Mouse (Mus musculus) left cerebral cortex, adult 18-20 months (tissue): ENCODE data around the gene Klk1b9. TPM values are rescaled to one million over a fixed set of nuclear protein-coding genes. Genes with fewer than 3 reads are reported as not detected.
"Not testable (repeated sequence)": the region's sequence is repeated elsewhere in the genome, so short reads cannot be mapped to it uniquely, and the experiment has no call there.

ENCODE experiments used
- DNase-seq, 2 experiments: peaks; one replicate each; pipeline ENCODE4 v3.0.0; 2021 to 2022; ENCODE audit warnings: low spot score in 2 of 2, mixed read lengths in 1 of 2
- long read RNA-seq, 2 experiments: library from polyadenylated mRNA; stranded (forward); transcript quantifications; one replicate each; pipeline ENCODE4 v2.0.0; 2021
- total RNA-seq, 2 experiments: library from RNA; stranded (reverse); gene quantifications; 2 replicates each; pipeline ENCODE4 v1.2.3; 2021

Klk1b9 gene
- not detected for total RNA-seq
- long read RNA-seq, experiment 1, result 0 reads
- long read RNA-seq, experiment 2, result 0 reads

- DNase-seq, result not testable (repeated sequence)
Measured at GRCm38 (mm10) chr7:43975761-43976160, at the start of gene Klk1b9. Gene Klk1b9 (plus strand): TSS chr7:43976061.

DNA sequence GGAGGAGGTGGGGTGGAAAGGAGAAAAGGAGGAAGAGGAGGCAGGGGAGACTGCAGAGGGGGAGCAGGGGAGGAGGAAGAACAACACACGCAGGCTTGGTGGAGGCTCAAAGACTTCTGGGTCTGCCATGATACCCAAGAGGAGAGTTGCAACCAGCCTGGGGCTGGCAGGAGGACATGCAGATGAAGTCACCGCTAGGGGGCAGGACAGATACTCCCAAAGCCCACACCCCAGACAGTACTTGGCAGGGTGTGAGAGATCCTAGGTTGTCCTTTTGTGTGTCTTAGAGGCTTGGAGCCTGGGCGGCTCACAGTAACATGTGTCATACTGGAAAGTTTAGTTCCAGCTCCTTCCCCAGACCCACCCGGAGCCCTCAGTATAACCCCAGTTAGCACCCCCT is 47.3 kb upstream of the Klk1b9 start:
- DNase-seq, result peak in 1 of 2 experiments; percentile 21

GRCm38 (mm10) chr7:43932337-43932736 is 43.5 kb upstream of the Klk1b9 start:
- DNase-seq, result no peak

DNA sequence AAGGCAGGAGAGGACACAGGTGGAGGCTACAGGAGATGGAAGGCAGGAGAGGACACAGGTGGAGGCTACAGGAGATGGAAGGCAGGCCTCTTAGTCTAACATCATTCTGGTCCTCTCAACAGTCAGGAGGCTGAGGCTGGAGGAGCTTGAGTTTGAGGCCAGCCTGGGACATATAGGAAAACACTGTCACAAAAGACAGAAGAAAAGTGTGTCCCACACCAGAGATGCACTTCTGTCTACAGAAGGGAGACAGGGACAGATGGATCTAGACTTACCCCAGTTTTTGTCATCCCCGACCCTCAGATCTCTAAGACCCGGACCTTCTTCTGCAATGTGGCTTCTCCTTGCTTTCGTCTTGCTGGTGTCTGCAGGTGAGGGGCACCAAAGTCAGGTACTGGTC is 42.4 kb upstream of the Klk1b9 start, which contains the start of gene Klk15:
TSS of gene Klk15 (plus strand) at position 301 of the 400 bp plus-strand sequence.
- DNase-seq, result no peak

DNA sequence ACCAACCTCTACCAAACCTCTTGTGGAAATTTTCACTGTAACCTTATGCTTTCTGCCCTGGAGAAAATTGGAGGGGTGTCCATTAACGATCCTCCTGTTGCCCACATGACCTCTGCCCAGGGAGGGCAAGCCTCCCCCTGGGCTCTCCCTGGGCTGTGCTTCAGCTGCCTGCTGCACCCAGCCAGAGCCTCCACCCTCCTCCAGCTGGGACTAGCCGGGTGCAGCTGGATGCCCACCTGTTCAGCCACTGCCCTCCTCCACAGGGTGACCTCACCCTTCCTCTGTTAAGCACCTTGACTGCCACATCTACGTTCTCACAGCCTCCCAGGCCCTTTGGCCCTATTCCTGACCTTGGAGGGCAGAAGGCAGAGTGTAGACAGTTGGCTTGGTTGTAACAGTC is 41.1 kb upstream of the Klk1b9 start:
- no peak for DNase-seq

DNA sequence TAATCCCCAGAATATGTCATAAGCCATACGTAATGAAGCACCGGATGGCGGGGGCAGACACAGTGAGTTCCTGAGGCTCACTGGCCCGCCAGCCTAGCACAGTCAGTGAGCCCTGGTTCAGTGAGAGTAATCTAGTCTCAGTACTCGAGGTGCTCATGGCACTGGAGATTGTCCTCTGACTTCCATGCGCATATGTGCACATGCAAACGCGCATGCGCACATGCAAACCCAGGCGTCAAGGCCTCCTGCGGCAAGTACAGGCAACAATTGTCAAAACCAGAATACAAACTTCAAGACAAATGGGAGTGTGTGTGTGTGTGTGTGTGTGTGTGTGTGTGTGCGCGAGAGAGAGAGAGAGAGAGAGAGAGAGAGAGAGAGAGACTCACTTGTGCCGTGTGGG is 39.3 kb upstream of the Klk1b9 start:
- no peak for DNase-seq

DNA sequence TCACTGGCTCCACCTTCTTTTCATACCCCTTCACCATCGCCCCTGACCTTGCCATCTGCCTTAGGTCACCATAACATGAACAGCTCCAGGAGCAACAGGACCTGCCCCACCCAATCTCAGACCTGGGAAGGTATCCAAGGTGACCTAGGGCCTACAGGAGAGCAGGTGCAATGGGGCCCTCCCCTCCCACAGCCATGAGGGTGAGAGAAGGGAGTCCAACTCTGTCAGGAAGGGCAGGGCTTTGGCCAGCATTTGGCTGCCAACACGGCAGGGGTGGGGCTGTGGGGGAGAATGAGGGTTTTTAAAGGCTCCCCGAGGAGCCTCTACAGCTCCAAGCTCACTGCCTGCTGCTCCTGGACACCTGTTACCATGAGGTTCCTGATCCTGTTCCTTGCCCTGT is 33.6 kb upstream of the Klk1b9 start:
- DNase-seq, result not testable (repeated sequence)

DNA sequence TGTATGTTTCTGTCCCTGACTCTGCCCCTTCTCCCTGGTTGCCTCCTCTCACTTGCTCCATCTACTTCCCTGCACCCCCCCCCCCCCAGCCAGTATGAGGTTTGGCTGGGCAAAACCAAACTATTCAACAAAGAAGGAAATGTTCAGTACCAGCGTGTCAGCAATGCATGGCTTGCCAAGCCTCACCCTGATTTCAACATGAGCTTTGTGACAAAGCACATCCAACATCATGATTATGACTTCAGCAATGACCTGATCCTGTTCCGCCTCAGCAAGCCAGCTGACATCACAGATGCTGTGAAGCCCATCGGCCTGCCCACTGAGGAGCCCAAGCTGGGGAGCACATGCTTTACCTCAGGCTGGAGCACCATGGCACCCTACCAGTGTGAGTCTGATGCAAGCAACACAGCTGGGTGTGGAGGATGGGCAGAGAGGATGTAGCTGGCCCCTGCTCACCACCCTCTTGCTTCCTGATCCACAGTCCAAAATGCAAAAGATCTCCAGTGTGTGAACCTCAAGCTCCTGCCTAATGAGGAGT is 31.1 kb upstream of the Klk1b9 start:
- no peak for DNase-seq

DNA sequence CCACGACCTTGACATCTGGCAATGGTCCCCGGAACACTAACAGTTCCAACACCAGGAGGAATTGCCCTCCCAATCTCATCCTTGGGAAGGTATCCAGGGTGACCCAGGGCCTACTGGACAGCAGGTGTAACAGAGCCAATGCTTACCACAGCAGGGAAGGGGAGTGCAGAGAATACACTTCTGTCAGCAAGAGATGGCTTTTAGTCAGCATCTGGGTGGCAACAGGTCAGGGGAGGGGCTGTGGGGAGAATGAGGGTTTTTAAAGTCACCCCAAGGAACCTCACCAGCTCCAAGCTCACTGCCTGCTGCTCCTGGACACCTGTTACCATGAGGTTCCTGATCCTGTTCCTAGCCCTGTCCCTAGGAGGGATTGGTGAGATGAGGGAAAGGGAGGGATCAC is 25.5 kb upstream of the Klk1b9 start, which contains the start of gene Klk1b8:
TSS of gene Klk1b8 (plus strand) at position 301 of the 400 bp plus-strand sequence.
- DNase-seq, result no peak

- DNase-seq, result peak; percentile 9 to 10
Measured at GRCm38 (mm10) chr7:43952703-43953102, 23.2 kb upstream of the Klk1b9 start.

DNA sequence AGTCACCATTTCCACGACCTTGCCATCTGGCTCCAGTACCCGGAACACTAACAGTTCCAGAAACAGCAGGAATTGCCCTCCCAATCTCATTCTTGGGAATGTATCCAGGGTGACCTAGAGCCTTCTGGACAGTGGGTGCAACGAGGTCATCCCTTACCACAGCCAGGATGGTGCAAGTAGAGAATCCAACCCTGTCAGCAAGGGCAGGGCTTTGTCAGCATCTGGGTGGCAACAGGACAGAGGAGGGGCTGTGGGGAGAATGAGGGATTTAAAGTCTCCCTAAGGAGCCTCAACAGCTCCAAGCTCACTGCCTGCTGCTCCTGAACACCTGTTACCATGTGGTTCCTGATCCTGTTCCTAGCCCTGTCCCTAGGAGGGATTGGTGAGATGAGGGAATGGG is 9.4 kb upstream of the Klk1b9 start, which contains the start of gene Klk1b1:
TSS of gene Klk1b1 (plus strand) at position 301 of the 400 bp plus-strand sequence.
- DNase-seq, result no peak

DNA sequence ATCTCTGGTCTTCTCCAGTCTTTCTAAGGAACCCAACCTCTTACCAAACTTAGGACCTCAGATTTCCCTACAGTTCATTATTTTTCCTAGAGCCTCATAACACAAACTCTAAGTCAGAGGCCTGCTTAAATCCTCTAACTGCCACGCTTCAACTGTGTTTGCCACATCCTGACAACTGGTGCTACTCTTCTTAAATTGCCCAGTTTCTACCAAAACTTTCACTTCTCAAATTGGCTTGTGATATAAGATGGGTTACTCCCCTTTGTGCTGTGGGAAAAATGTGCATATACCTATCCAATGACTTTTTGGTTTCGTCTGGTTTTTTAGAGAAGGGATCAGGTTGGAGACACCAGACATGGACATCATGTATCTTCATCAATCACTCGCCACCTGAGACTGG is 8.8 kb upstream of the Klk1b9 start:
- no peak for DNase-seq

DNA sequence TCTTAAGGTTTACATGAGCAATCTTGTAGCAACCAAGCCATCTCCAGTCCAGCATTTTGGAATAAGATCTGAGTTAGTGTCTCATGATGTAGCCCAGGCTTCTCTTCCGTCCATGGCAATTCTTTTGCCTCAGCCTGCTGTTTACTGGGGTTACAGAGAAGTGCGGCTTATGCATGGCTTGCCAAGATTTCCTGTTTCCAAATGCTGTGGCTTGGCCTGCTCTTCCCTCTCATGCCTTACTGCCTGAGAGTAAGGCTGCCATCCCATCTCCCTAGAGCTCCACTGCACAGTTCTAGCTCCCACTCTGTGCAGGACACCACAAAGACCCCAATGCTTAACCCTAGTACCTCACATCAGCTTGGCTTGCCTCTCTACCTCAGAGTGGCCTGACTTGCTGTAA is 8.2 kb upstream of the Klk1b9 start:
- no peak for DNase-seq

- DNase-seq, result no peak
Measured at GRCm38 (mm10) chr7:43985657-43986056, 9.8 kb downstream of the Klk1b9 start.

GRCm38 (mm10) chr7:43994821-43995220 is 19.0 kb downstream of the Klk1b9 start:
- DNase-seq, result not testable (repeated sequence)

- not testable (repeated sequence) for DNase-seq
Measured at GRCm38 (mm10) chr7:43995577-43995976, 19.7 kb downstream of the Klk1b9 start, which contains the start of gene Klk1b11. Gene Klk1b11 (plus strand): TSS chr7:43995877.

DNA sequence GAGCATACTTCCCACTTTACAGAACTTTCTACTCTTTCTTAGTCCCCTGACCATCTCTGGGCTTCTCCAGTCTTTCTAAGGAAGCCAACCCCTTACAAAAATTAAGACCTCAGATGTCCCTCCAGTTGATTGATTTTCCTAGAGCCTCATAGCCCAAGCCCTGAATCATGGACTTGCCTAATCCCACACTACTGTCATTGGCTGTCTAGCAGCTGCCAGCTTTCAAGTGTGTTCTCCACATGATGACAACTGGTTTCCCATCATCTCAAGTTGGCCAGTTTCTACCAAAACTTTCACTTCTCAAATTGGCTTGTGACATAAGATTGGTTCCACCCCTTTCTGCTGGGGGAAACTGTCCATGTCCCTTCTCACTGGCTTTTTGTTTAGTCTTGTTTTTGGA is 29.0 kb downstream of the Klk1b9 start:
- DNase-seq, result no peak

- DNase-seq, result not testable (repeated sequence)
Measured at GRCm38 (mm10) chr7:44011868-44012267, 36.0 kb downstream of the Klk1b9 start, which contains the start of gene Klk1b26. Gene Klk1b26 (plus strand): TSS chr7:44012168.

DNA sequence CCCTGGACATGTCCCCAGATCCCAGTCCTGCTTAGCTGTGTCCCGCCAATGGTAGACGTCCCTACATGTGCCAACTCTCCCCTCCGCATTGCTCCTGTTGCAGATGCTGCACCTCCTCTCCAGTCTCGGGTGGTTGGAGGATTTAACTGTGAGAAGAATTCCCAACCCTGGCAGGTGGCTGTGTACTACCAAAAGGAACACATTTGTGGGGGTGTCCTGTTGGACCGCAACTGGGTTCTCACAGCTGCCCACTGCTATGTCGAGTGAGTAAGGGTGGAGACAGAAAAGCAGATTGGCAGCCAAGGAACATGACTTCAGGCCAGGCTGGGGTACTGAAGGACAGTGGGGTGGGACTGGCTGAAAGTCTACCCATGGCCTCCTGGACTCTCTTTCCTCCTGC is 38.8 kb downstream of the Klk1b9 start:
- DNase-seq, result peak; percentile 34 to 41

DNA sequence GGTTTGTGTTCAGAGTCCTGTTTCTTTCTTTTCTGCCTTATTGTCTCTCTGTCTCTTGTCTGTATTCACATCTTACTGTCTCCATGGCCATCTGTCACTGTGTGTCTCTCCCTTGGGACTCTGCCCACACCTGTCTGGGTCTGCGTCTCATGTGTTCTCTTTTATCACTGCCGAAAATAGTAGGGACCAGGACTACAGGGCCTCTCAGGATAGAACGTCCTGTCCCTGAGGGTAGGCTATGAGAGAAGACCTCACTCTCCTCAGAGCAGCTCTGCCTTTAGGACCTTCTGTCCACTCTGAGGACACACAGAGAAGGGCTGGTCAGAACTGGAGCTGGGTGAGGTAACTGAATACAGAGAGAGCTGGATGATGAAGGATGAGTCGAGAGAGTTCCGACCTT is 39.2 kb downstream of the Klk1b9 start:
- DNase-seq, result peak; percentile 2 to 13
